Mouse (Mus musculus): ENCODE results near the gene Man2a2. TPM values are rescaled to one million over a fixed set of nuclear protein-coding genes. Genes with fewer than 3 reads are reported as not detected.

Gene Man2a2
- polyA plus RNA-seq (2015; fragmentation: Nextera tagmentation; extraction: Ambion mirVana): 15.0 and 17.4 TPM in 2 replicates

DNA sequence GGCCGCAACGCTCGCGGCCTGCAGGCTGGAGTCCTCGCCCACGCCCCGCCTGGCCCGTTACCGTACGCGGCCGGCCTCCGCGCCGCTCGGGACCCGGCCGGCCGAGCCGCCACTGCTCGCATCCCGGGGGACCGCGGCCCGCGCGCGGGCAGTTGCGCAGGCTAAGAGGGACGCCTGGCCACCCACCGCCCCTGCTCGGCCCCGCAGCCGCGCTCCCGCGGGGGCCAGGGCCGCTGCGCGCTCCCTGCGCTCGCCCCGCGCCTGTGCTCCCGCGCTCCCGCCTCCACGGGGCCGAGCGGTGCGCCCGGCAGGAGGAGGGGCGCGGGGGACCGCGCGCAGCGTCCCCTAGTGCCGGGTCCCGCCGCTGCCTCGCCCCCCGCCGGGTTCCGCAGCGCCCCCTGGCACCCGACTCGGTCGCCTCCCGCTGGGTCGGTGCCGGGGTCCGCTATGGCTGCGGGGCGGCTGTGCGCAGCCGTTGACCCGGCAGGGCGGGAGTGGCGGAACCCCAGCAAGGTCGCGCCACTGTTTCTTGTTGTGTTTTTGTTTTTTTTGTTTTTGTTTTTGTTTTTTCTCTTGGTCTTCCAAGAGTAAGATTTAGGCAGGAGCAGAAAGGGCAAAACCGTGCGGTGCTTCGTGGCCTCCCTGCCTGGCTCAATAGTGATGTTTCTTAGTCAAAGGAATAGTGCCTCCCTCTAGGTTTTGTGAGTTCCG is at the start of gene Man2a2:
Gene Man2a2, minus strand, starts transcription at position 335 of the 711 bp plus-strand sequence.
- Histone ChIP-seq H3K9me3 (replicated peaks; ENCODE audit: control insufficient read depth, low read length) (no peaks in the 10 kb centered on the region), H3K4me3 (ENCODE audit: low read length) (peak within 1 kb of the TSS; percentile 92), H3K9ac (ENCODE audit: low read length) (peak within 1 kb of the TSS; percentile 96), H3K4me2 (ENCODE audit: low read depth, low read length) (peak within 1 kb of the TSS; percentile 82), H3K27ac (ENCODE audit: low read length) (peak within 1 kb of the TSS; percentile 93), H3K4me1 (ENCODE audit: control insufficient read depth, insufficient read depth, low read length) (peaks cover 29% of the 10 kb centered on the region), H3K27me3 (ENCODE audit: control insufficient read depth, insufficient read depth, low read length) (no peaks in the 10 kb centered on the region), H3K36me3 (ENCODE audit: control insufficient read depth, insufficient read depth) (peaks cover 12% of the 10 kb centered on the region)
- peak; percentile 69 for ATAC-seq (replicated peaks; ENCODE audit: extremely low read depth, insufficient read depth, low FRiP score)
- under 1% methylated on average over 58 of the region's 86 CpGs for WGBS

DNA sequence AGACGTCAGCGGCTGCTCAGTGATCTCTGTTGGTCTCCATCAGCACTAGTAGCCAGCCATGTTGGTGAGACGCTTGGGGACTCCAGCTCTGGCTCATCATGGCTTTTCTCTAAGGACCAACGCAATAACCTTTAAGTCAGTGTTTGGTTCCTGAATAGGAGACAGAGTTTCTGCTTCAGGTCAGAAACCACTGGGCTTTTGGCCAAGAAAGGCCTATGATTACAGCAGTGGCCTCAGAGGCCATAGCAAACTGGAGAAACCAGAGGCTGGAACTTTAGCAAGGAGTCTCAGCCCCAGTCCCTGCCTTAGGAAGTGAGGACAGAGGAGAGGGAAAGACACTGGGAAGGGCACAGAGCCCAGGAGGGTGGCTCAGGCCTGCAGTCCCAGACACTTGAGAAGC is 49.4 kb upstream of the Man2a2 start:
- Histone ChIP-seq H3K4me3 (ENCODE audit: low read length) (no peak overlapping the region), H3K9ac (ENCODE audit: low read length) (no peak overlapping the region), H3K4me2 (ENCODE audit: low read depth, low read length) (no peak overlapping the region), H3K27me3 (ENCODE audit: control insufficient read depth, insufficient read depth, low read length) (no peaks in the 10 kb centered on the region), H3K4me1 (ENCODE audit: control insufficient read depth, insufficient read depth, low read length) (peaks cover 11% of the 10 kb centered on the region), H3K27ac (ENCODE audit: low read length) (no peak overlapping the region), H3K36me3 (ENCODE audit: control insufficient read depth, insufficient read depth) (no peaks in the 10 kb centered on the region), H3K9me3 (replicated peaks; ENCODE audit: control insufficient read depth, low read length) (peaks cover 2% of the 10 kb centered on the region; the same call in 1 of the 2 replicates)
- WGBS: 76% methylated on average over 4 of the region's 4 CpGs
- no peak for ATAC-seq (replicated peaks; ENCODE audit: extremely low read depth, insufficient read depth, low FRiP score)

- ATAC-seq (replicated peaks; ENCODE audit: extremely low read depth, insufficient read depth, low FRiP score): no peak
- WGBS: 46% methylated on average over 3 of the region's 3 CpGs
- H3K27ac ChIP-seq (ENCODE audit: low read length): no peak overlapping the region
- H3K4me2 ChIP-seq (ENCODE audit: low read depth, low read length): no peak overlapping the region
- no peaks in the 10 kb centered on the region for H3K36me3 ChIP-seq (ENCODE audit: control insufficient read depth, insufficient read depth)
- no peak overlapping the region for H3K9ac ChIP-seq (ENCODE audit: low read length)
- no peaks in the 10 kb centered on the region for H3K9me3 ChIP-seq (replicated peaks; ENCODE audit: control insufficient read depth, low read length)
- H3K4me3 ChIP-seq (ENCODE audit: low read length): no peak overlapping the region
- H3K4me1 ChIP-seq (ENCODE audit: control insufficient read depth, insufficient read depth, low read length): peaks cover 12% of the 10 kb centered on the region
- no peaks in the 10 kb centered on the region for H3K27me3 ChIP-seq (ENCODE audit: control insufficient read depth, insufficient read depth, low read length)
Observed at GRCm38 (mm10) chr7:80419278-80419677, 48.1 kb upstream of the Man2a2 start.

DNA sequence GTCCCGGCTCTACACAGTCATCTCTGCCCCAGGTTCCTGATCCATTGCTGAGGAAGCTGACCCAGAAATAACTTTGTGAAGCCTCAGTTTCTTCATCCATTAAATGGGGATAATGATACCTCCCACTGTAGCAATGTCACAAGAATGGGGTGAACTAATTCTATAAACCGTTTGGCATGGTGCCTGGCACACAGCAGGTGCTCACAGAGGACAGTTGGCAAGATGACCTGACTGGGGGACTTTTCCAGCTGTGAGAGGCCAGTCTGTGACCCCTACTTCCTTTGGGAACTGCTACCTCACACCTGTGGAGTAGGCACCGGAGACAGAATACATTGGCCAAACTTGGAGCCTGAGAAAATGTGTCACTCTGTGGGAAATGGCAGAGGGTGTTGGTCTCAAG is 46.9 kb upstream of the Man2a2 start:
- Histone ChIP-seq H3K27ac (ENCODE audit: low read length) (no peak overlapping the region), H3K4me2 (ENCODE audit: low read depth, low read length) (no peak overlapping the region), H3K36me3 (ENCODE audit: control insufficient read depth, insufficient read depth) (no peaks in the 10 kb centered on the region), H3K9me3 (replicated peaks; ENCODE audit: control insufficient read depth, low read length) (no peaks in the 10 kb centered on the region), H3K27me3 (ENCODE audit: control insufficient read depth, insufficient read depth, low read length) (no peaks in the 10 kb centered on the region), H3K9ac (ENCODE audit: low read length) (no peak overlapping the region), H3K4me1 (ENCODE audit: control insufficient read depth, insufficient read depth, low read length) (peaks cover 17% of the 10 kb centered on the region), H3K4me3 (ENCODE audit: low read length) (no peak overlapping the region)
- ATAC-seq (replicated peaks; ENCODE audit: extremely low read depth, insufficient read depth, low FRiP score): no peak
- WGBS: 80% methylated on average over 3 of the region's 3 CpGs

GRCm38 (mm10) chr7:80417601-80418000 is 46.4 kb upstream of the Man2a2 start:
- Histone ChIP-seq H3K9me3 (replicated peaks; ENCODE audit: control insufficient read depth, low read length) (no peaks in the 10 kb centered on the region), H3K4me2 (ENCODE audit: low read depth, low read length) (no peak overlapping the region), H3K4me1 (ENCODE audit: control insufficient read depth, insufficient read depth, low read length) (peaks cover 12% of the 10 kb centered on the region), H3K27me3 (ENCODE audit: control insufficient read depth, insufficient read depth, low read length) (no peaks in the 10 kb centered on the region), H3K27ac (ENCODE audit: low read length) (no peak overlapping the region), H3K9ac (ENCODE audit: low read length) (no peak overlapping the region), H3K36me3 (ENCODE audit: control insufficient read depth, insufficient read depth) (no peaks in the 10 kb centered on the region), H3K4me3 (ENCODE audit: low read length) (no peak overlapping the region)
- no peak for ATAC-seq (replicated peaks; ENCODE audit: extremely low read depth, insufficient read depth, low FRiP score)

- 56% methylated on average over 7 of the region's 7 CpGs for WGBS
- Histone ChIP-seq H3K4me1 (ENCODE audit: control insufficient read depth, insufficient read depth, low read length) (peaks cover 12% of the 10 kb centered on the region), H3K9me3 (replicated peaks; ENCODE audit: control insufficient read depth, low read length) (no peaks in the 10 kb centered on the region), H3K9ac (ENCODE audit: low read length) (no peak overlapping the region), H3K4me3 (ENCODE audit: low read length) (no peak overlapping the region), H3K27me3 (ENCODE audit: control insufficient read depth, insufficient read depth, low read length) (no peaks in the 10 kb centered on the region), H3K4me2 (ENCODE audit: low read depth, low read length) (no peak overlapping the region), H3K36me3 (ENCODE audit: control insufficient read depth, insufficient read depth) (no peaks in the 10 kb centered on the region), H3K27ac (ENCODE audit: low read length) (no peak overlapping the region)
- ATAC-seq (replicated peaks; ENCODE audit: extremely low read depth, insufficient read depth, low FRiP score): no peak
Observed at GRCm38 (mm10) chr7:80416969-80417368, 45.8 kb upstream of the Man2a2 start.

GRCm38 (mm10) chr7:80414303-80414855 is 43.2 kb upstream of the Man2a2 start:
- Histone ChIP-seq H3K4me2 (ENCODE audit: low read depth, low read length) (no peak overlapping the region), H3K4me1 (ENCODE audit: control insufficient read depth, insufficient read depth, low read length) (peaks cover 9% of the 10 kb centered on the region), H3K27me3 (ENCODE audit: control insufficient read depth, insufficient read depth, low read length) (no peaks in the 10 kb centered on the region), H3K36me3 (ENCODE audit: control insufficient read depth, insufficient read depth) (no peaks in the 10 kb centered on the region), H3K9me3 (replicated peaks; ENCODE audit: control insufficient read depth, low read length) (no peaks in the 10 kb centered on the region), H3K27ac (ENCODE audit: low read length) (no peak overlapping the region), H3K9ac (ENCODE audit: low read length) (no peak overlapping the region), H3K4me3 (ENCODE audit: low read length) (no peak overlapping the region)
- no peak for ATAC-seq (replicated peaks; ENCODE audit: extremely low read depth, insufficient read depth, low FRiP score)
- WGBS: 71% methylated on average over 7 of the region's 7 CpGs

GRCm38 (mm10) chr7:80413512-80414302 is 42.5 kb upstream of the Man2a2 start:
- H3K27ac ChIP-seq (ENCODE audit: low read length): no peak overlapping the region
- no peaks in the 10 kb centered on the region for H3K9me3 ChIP-seq (replicated peaks; ENCODE audit: control insufficient read depth, low read length)
- no peak overlapping the region for H3K9ac ChIP-seq (ENCODE audit: low read length)
- 76% methylated on average over 9 of the region's 9 CpGs for WGBS
- ATAC-seq (replicated peaks; ENCODE audit: extremely low read depth, insufficient read depth, low FRiP score): no peak
- no peaks in the 10 kb centered on the region for H3K27me3 ChIP-seq (ENCODE audit: control insufficient read depth, insufficient read depth, low read length)
- no peak overlapping the region for H3K4me2 ChIP-seq (ENCODE audit: low read depth, low read length)
- no peaks in the 10 kb centered on the region for H3K36me3 ChIP-seq (ENCODE audit: control insufficient read depth, insufficient read depth)
- H3K4me3 ChIP-seq (ENCODE audit: low read length): no peak overlapping the region
- H3K4me1 ChIP-seq (ENCODE audit: control insufficient read depth, insufficient read depth, low read length): peaks cover 9% of the 10 kb centered on the region

GRCm38 (mm10) chr7:80412781-80413180 is 41.6 kb upstream of the Man2a2 start:
- ATAC-seq (replicated peaks; ENCODE audit: extremely low read depth, insufficient read depth, low FRiP score): no peak
- Histone ChIP-seq H3K9ac (ENCODE audit: low read length) (no peak overlapping the region), H3K4me2 (ENCODE audit: low read depth, low read length) (no peak overlapping the region), H3K27me3 (ENCODE audit: control insufficient read depth, insufficient read depth, low read length) (no peaks in the 10 kb centered on the region), H3K27ac (ENCODE audit: low read length) (no peak overlapping the region), H3K9me3 (replicated peaks; ENCODE audit: control insufficient read depth, low read length) (no peaks in the 10 kb centered on the region), H3K36me3 (ENCODE audit: control insufficient read depth, insufficient read depth) (no peaks in the 10 kb centered on the region), H3K4me3 (ENCODE audit: low read length) (no peak overlapping the region), H3K4me1 (ENCODE audit: control insufficient read depth, insufficient read depth, low read length) (peaks cover 9% of the 10 kb centered on the region)
- 77% methylated on average over 5 of the region's 5 CpGs for WGBS
